Mouse (Mus musculus) megakaryocyte progenitor cell, adult 5-6 weeks (primary cell): ENCODE measurements at regions not wholly inside any gene's neighbourhood (a gene's known extent, or its start where the extent isn't known, plus 50 kb on each side); places are given as distances from the start of the nearest gene placed in this dataset.
"Not testable (repeated sequence)": the region's sequence is repeated elsewhere in the genome, so short reads cannot be mapped to it uniquely, and the experiment has no call there.

ENCODE experiments used
- ATAC-seq: replicated peaks from 2 replicates; pipeline ENCODE4 v1.8.0; 2016; ENCODE audit warnings: mild to moderate bottlenecking, moderate TSS enrichment, inconsistent platforms; ENCODE audit not compliant: poor library complexity

- ATAC-seq: no peak
Observed at GRCm38 (mm10) chrX:95366995-95367394, 77.7 kb downstream of the Amer1 start.

GRCm38 (mm10) chrX:95365326-95365725 is 79.3 kb downstream of the Amer1 start:
- ATAC-seq: not testable (repeated sequence)

- peak; percentile 69 for ATAC-seq
Observed at GRCm38 (mm10) chrX:95359053-95359452, 85.6 kb downstream of the Amer1 start.
